Mouse (Mus musculus) embryo, embryonic 9.5 days (tissue): ENCODE results near the gene Masp2.

Experiments
- DNase-seq: peaks from one replicate; pipeline ENCODE4 v3.0.0-alpha.2; 2017; ENCODE audit errors: extremely low spot score

Masp2 gene

DNA sequence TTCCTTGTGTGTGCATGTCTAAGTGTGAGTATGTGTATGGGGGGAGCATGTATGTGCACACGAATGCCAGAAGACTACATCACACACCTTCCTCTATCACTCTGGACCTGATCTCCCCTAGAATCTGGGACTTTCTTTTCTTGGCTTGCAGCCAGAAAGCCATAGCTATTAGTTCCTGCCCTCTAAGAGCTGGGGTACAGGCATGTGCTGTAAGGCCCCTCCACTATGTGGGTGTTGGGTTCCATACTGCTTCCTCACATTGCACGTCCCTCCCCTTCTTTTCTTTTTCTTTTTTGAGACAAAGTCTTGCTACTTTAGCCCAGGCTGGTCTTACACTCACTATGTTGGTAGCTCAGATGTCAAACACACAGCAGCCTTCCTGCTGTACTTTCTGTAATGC is 33.0 kb downstream of the Masp2 start:
- no peak for DNase-seq

DNA sequence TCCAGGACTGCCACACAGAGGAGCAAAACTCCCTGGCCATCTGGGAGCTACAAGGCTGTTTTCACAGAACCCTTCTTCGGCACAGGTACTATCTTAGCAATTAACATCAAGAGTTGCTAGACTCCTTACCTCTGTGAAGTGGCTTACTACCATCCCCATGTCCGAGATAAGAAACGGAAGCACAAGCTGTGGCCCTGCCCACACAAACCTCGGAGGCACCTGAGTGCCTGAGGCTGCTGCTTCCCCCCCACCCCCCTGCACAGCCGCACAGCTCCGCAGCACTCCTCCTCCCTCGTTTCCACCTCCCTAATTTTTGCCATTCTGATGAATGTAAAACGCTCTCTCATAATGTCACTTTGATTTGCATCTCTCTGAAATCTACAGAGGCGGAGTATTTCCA is 35.9 kb downstream of the Masp2 start:
- DNase-seq: no peak

GRCm38 (mm10) chr4:148639455-148639854 is 37.1 kb downstream of the Masp2 start:
- no peak for DNase-seq

GRCm38 (mm10) chr4:148641121-148641520 is 38.8 kb downstream of the Masp2 start:
- no peak for DNase-seq

GRCm38 (mm10) chr4:148643291-148644156 is 41.2 kb downstream of the Masp2 start, which contains the start of gene Gm572:
Gene Gm572 (plus strand): TSS chr4:148643317.
- no peak for DNase-seq

DNA sequence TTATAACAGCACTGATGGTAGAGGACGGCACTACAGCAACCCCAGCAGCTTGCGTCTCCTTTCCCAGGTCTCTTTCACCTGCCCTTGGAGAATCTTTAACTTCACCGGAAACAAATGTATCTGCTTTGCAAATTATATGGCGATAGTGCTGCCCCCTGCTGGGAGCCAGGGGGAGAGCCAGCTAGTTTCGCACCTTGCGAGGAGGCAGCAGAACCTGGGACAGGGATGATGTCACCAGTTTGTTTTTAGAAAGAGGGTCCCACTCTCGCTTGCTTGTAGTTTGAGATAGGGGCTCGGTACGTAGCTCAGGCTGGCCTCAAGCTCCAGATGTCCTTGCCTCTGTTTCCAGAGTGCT is 41.8 kb downstream of the Masp2 start:
- peak; percentile 69 for DNase-seq

DNA sequence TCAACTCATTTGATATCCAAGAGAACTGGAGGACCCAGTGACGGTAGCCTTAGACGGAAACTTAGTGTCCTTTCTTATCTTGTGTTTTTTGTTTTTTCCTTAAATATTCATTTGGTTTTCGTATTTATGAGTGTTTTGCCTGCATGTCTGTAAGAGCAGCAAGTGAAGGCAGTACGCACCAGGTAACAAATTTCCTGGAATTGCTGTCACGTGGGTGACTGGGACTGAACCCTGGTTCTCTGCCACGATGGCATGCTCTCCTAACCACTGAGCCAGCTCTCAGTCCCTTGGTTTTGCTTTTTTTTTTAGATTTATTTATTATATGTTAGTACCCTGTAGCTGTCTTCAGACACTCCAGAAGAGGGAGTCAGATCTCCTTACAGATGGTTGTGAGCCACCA is 42.6 kb downstream of the Masp2 start:
- DNase-seq: no peak

DNA sequence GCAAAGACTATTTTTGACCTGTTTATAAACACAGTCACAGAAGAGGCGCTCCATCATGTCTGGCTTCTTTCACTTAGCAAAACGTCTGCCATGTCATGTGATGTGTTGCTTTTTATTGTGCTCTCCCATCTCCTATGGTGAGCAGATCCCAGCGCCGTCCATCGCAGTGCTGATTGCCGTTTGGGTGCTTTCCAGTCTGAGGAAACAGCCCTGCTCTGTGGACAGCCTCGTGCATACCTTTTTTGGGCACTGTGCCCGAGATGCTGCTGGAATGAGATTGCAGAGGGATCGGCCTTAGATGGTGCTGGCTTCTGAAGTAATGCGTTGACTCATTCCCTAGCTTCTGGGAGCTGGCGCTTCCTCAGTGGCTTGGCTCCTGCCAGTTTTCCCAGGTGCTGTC is 44.3 kb downstream of the Masp2 start:
- no peak for DNase-seq

DNA sequence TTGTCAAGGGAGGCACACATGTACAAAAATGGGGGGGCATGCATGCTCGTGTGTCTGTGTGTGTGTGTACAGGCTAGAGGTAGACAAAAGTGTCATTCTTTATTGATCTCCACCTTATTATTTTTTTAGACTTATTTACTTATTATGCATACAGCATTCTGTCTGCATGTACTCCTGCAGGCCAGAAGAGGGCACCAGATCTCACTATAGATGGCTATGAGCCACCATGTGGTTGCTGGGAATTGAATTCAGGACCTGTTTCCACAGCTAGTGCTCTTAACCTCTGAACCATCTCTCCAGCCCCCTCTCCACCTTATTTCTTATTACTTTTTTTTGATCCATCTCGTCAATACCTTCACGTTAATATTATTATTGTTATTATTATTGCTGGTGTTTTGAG is 47.0 kb downstream of the Masp2 start:
- no peak for DNase-seq

- DNase-seq: peak; percentile 26
These were observed 48.7 kb downstream of the Masp2 start for GRCm38 (mm10) chr4:148651045-148651444.

- peak; percentile 38 for DNase-seq
These were observed 52.5 kb downstream of the Masp2 start for GRCm38 (mm10) chr4:148654701-148655398.

DNA sequence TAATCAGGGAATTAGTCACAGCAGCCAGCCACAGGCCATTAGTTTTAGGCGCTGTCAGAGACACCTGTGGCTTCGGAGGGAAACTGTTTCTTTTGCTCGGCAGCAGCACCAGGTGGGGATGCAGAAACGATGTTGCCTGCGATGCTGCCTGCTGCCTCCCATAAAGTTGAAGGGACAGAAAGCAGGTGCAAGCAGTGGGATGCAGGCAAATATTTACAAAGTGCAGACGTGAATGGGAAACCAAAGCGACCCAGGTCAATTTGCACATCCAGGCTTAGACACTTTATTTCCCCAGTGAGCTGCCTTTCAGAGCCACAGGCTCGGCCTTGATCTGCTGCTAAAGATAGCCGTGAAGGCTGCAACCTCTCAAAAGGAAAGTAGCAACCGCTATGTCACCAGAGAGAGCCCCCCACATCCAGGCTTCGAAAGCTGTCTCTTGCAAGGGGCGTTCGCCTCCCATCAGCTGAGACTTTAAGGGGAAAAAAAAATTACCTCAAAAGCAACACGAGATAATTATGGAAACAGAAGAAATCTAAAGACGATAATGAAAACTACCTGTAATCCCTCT is 54.4 kb downstream of the Masp2 start:
- DNase-seq: no peak

GRCm38 (mm10) chr4:148657776-148658175 is 55.4 kb downstream of the Masp2 start:
- DNase-seq: no peak

DNA sequence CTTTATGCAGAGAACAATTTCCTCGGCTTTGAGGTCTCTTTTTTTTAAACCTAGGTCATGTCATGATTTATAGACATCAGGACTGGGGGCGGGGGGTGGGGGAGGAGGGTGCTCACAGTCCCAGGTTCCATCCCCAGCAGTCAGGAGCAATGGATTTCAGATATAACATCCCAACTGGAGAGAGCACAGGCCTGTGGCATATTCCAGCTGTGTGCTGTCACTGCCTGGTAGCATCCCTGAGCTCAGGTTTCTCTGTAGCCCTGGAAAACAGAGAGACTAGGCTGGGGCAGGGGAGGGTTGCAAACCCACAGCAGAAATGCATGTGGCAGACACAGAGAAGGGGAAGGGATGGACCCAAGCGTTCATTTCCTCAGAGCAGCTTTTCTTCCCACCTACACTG is 57.8 kb downstream of the Masp2 start:
- DNase-seq: no peak

DNA sequence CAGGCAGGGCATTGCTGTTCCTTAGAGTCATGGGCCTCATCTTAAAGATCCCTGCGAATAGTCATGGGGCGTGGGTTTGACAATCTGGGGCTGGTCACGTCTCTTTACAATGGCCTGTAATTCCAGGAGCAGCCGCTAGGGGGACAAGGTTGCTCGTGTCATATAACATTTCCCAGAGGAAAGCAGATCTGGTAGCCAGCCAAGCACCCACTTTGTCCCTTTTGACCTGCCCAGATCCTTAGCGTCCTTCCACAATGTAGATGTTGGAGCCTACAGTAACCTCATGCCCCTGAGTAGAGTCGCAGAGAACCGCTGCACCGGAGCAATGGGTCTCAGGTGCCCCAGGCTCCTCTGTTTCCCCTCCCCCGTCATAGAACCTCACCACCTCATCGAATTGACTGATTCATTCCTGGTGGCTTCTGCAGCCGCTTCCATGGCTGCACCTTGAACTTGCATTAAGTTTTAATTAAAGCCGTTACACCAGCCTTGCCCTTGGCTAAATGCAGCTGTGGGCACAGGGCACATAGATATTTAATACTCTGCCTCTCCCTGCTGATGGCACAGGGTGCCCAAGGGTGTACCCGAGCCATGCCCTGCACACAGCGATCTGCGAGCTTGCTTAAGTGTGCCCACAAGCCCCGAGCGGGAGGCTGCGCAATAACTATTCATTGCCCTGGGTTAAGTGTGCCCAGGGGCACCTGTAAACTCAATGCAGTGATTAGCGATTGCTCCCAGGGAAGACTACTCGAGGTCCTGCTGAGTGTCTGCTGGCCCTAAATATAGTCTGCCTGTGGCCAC is 60.0 kb downstream of the Masp2 start:
- DNase-seq: peak; percentile 71

DNA sequence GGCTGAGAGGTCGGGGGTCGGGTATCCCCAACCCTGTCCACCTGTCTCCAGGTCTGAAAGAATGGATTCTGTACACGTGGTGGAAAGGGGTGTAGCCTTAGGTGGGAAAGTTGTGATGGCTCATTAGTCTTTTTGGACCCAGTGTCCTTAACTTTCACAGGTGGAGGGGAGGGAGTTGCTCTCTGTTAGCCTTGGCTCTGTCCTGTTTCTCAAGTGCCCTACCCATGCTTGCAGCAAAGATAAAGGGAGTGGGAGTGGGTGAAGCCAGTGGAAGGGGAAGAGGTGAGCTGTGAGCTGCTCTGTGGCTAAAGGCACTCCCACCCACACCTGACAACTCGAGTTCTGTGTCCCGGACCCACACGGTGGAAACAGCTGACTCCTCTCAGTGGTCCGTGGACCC is 61.0 kb downstream of the Masp2 start:
- DNase-seq: no peak

DNA sequence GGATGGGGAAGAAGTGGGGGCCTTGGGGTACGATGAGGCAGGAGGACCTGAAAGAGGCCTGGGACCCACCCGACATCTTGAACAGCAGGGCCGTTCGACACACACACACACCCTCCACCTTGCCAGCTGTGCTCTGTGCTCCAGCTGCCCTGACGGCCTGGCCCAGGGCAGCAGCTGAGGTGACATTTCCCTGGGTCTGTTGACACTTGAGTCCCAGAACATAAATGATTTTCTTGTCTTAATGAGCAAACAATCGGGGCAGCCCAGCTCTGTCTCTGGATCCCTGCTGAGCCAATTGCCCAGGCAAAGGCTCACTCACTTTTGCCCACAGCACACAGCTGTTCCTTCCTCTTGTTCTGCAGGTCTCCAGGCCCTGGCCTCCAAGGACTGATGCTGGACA is 61.7 kb downstream of the Masp2 start:
- DNase-seq: no peak
